Mouse (Mus musculus): Measurements from ENCODE around the gene Tor1aip2.

GRCm38 (mm10) chr1:156019800-156020199, 15.4 kb upstream of the Tor1aip2 start:
- no peak for TF ChIP-seq CTCF (IDR thresholded peaks at IDR 0.05; ENCODE audit: low read depth, low read length)
- no peak for TF ChIP-seq POLR2A (IDR thresholded peaks at IDR 0.05; ENCODE audit: borderline replicate concordance, low read depth, low read length)
